Mouse (Mus musculus) CH12.LX (cell line): ENCODE measurements around the gene Tmem214. TPM values are rescaled to one million over a fixed set of nuclear protein-coding genes. Genes with fewer than 3 reads are reported as not detected.

ENCODE experiments used
- DNase-seq: peaks from one replicate; pipeline ENCODE4 v3.0.0-alpha.2; 2013; ENCODE audit errors: extremely low read depth
- H3K27ac ChIP-seq: 2 replicates; pipeline ENCODE4 v1.5.1; 2012; ENCODE audit warnings: low read depth, mild to moderate bottlenecking, control low read depth, moderate library complexity; ENCODE audit not compliant: insufficient read depth
- H3K27me3 ChIP-seq: replicated peaks from 2 replicates; pipeline ENCODE3; 2012; ENCODE audit warnings: inconsistent platforms
- H3K36me3 ChIP-seq, 2 experiments: replicated peaks in 1 of 2; 2 replicates each; pipeline versions ENCODE3 to v1.6.1; 2012; ENCODE audit warnings: inconsistent platforms in 1 of 2, low read length in 1 of 2, mild to moderate bottlenecking in 1 of 2, mixed read lengths in 1 of 2, moderate library complexity in 1 of 2; ENCODE audit not compliant: control insufficient read depth in 1 of 2, insufficient read depth in 1 of 2
- H3K4me1 ChIP-seq, 2 experiments: 2 replicates each; pipeline ENCODE4 v1.6.1; 2012; ENCODE audit warnings: inconsistent platforms in 1 of 2, moderate library complexity in 1 of 2; ENCODE audit not compliant: insufficient read depth in 2 of 2, control insufficient read depth in 1 of 2
- H3K4me2 ChIP-seq: 2 replicates; pipeline ENCODE4 v1.6.1; 2012; ENCODE audit warnings: low read depth, mild to moderate bottlenecking, control low read depth; ENCODE audit not compliant: poor library complexity, insufficient read depth, severe bottlenecking
- H3K4me3 ChIP-seq, 3 experiments: fragments of 150-350 bp in 1 of 3; sonication (generic) in 1 of 3; replicated peaks in 1 of 3; 2 replicates each; pipeline versions ENCODE3 to v1.5.1; 2011 to 2012; ENCODE audit warnings: low read depth in 2 of 3, low read length in 2 of 3, mild to moderate bottlenecking in 2 of 3, moderate library complexity in 2 of 3, control low read depth in 1 of 3, improper control_type of control experiment in 1 of 3, inconsistent platforms in 1 of 3, mixed read lengths in 1 of 3; ENCODE audit not compliant: poor library complexity in 1 of 3
- H3K79me2 ChIP-seq: replicated peaks from 2 replicates; pipeline ENCODE4 v1.6.1; 2012; ENCODE audit warnings: mild to moderate bottlenecking, moderate library complexity; ENCODE audit not compliant: control insufficient read depth, poor library complexity, insufficient read depth, severe bottlenecking; ENCODE audit errors: extremely low read depth
- H3K9ac ChIP-seq: 2 replicates; pipeline ENCODE4 v1.6.1; 2012; ENCODE audit warnings: low read depth, mild to moderate bottlenecking, control low read depth, moderate library complexity; ENCODE audit not compliant: insufficient read depth
- H3K9me3 ChIP-seq: replicated peaks from 2 replicates; pipeline ENCODE3; 2012; ENCODE audit warnings: low read length, inconsistent platforms, mixed read lengths
- BHLHE40 ChIP-seq: IDR thresholded peaks from 2 replicates; pipeline ENCODE4 v1.6.1; 2011; ENCODE audit warnings: mild to moderate bottlenecking, low read depth, low read length, improper control_type of control experiment
- CHD1 ChIP-seq: IDR thresholded peaks from 2 replicates; pipeline ENCODE4 v1.6.1; 2012; ENCODE audit warnings: low read depth, low read length, improper control_type of control experiment, inconsistent platforms
- CHD2 ChIP-seq: IDR thresholded peaks from 2 replicates; pipeline ENCODE4 v1.6.1; 2011; ENCODE audit warnings: low read length, improper control_type of control experiment
- E2F4 ChIP-seq: IDR thresholded peaks from 2 replicates; pipeline ENCODE4 v1.6.1; 2011; ENCODE audit warnings: low read depth, low read length, improper control_type of control experiment; ENCODE audit not compliant: insufficient replicate concordance
- HCFC1 ChIP-seq: IDR thresholded peaks from 2 replicates; pipeline ENCODE4 v1.6.1; 2012; ENCODE audit warnings: low read depth, mild to moderate bottlenecking, inconsistent platforms, low read length, improper control_type of control experiment
- JUND ChIP-seq: conservative IDR thresholded peaks from 2 replicates; pipeline ENCODE4 v1.6.1; 2011; ENCODE audit warnings: low read depth, low read length, improper control_type of control experiment
- MAX ChIP-seq: IDR thresholded peaks from 2 replicates; pipeline ENCODE4 v1.6.1; 2011; ENCODE audit warnings: low read length, improper control_type of control experiment
- MAZ ChIP-seq: IDR thresholded peaks from 2 replicates; pipeline ENCODE4 v1.6.1; 2012; ENCODE audit warnings: low read depth, mild to moderate bottlenecking, inconsistent platforms, low read length, improper control_type of control experiment, moderate library complexity
- MEF2A ChIP-seq: IDR thresholded peaks from 2 replicates; pipeline ENCODE4 v1.6.1; 2014; ENCODE audit warnings: low read depth, mild to moderate bottlenecking, inconsistent platforms, low read length, improper control_type of control experiment, borderline replicate concordance
- MYC ChIP-seq: IDR thresholded peaks from 2 replicates; pipeline ENCODE4 v1.6.1; 2011; ENCODE audit warnings: low read depth, mild to moderate bottlenecking, improper control_type of control experiment, low read length
- NELFE ChIP-seq: IDR thresholded peaks from 2 replicates; pipeline ENCODE4 v1.6.1; 2011; ENCODE audit warnings: low read depth, low read length, improper control_type of control experiment
- PAX5 ChIP-seq: IDR thresholded peaks from 2 replicates; pipeline ENCODE4 v1.6.1; 2012; ENCODE audit warnings: low read length, inconsistent platforms, mixed read lengths
- POLR2A ChIP-seq: IDR thresholded peaks from 2 replicates; pipeline ENCODE4 v1.6.1; 2011; ENCODE audit warnings: low read depth, mild to moderate bottlenecking, improper control_type of control experiment, low read length
- SMC3 ChIP-seq: IDR thresholded peaks from 2 replicates; pipeline ENCODE4 v1.6.1; 2011; ENCODE audit warnings: low read depth, low read length, improper control_type of control experiment
- TBP ChIP-seq: conservative IDR thresholded peaks from 2 replicates; pipeline ENCODE4 v1.6.1; 2011; ENCODE audit warnings: low read depth, low read length, improper control_type of control experiment
- USF1 ChIP-seq: IDR thresholded peaks from 2 replicates; pipeline ENCODE4 v1.6.1; 2014; ENCODE audit warnings: low read depth, mild to moderate bottlenecking, inconsistent platforms, low read length, improper control_type of control experiment
- USF2 ChIP-seq: conservative IDR thresholded peaks from 2 replicates; pipeline ENCODE4 v1.6.1; 2011; ENCODE audit warnings: low read depth, low read length, improper control_type of control experiment
- ZC3H11A ChIP-seq: IDR thresholded peaks from 2 replicates; pipeline ENCODE4 v1.6.1; 2012; ENCODE audit warnings: low read depth, mild to moderate bottlenecking, inconsistent platforms, low read length, improper control_type of control experiment
- ZKSCAN1 ChIP-seq: IDR thresholded peaks from 2 replicates; pipeline ENCODE4 v1.6.1; 2012; ENCODE audit warnings: low read depth, inconsistent platforms, low read length, improper control_type of control experiment, borderline replicate concordance
- ZNF384 ChIP-seq: IDR thresholded peaks from 2 replicates; pipeline ENCODE4 v1.6.1; 2012; ENCODE audit warnings: low read depth, low read length, improper control_type of control experiment, inconsistent platforms
- dilution Hi-C: fragments of 300-500 bp; cut with MboI; formaldehyde crosslinking; loops from 2 replicates; pipeline ENCODE4 v1.14.3; 2020; ENCODE audit warnings: low sequenced_read_pairs; ENCODE audit not compliant: extremely low pct_unique_long_range_greater_than_20kb, extremely low pct_ligation_motif_present
- in situ Hi-C: fragments of 300-500 bp; cut with MboI; formaldehyde crosslinking; loops from 3 replicates; pipeline ENCODE4 v1.14.3; 2019; ENCODE audit warnings: low sequenced_read_pairs, low pct_ligation_motif_present, low pct_unique_long_range_greater_than_20kb, mixed read lengths
- polyA plus RNA-seq: library from polyadenylated mRNA; unstranded; fragments of >175 nt; gene quantifications from 2 replicates; pipeline ENCODE4 v1.2.1, GENCODE M21; 2012; ENCODE audit warnings: low read depth; ENCODE audit not compliant: insufficient read length
- total RNA-seq, 2 experiments: library from RNA; depleted of rRNA; stranded (reverse); fragments of 300-350 nt in 1 of 2; fragments of >200 nt in 1 of 2; gene quantifications; 2 replicates each; pipeline ENCODE4 v1.2.3; 2012 to 2014

The Tmem214 gene
- total and polyA plus RNA-seq, 3 experiments = 28.3 to 35.3 (median 31.9) TPM

- TF ChIP-seq CHD1 = 0 out of 2 replicates have a peak, but pooled peaks have one; percentile 57
- TF ChIP-seq MAZ = 0 out of 2 replicates have a peak, but pooled peaks have one; percentile 69
- TF ChIP-seq BHLHE40 = peak; percentile 20; the same call in 1 of the 2 replicates
- no peak for TF ChIP-seq USF1
- no peak; the same call in none of the 2 replicates for TF ChIP-seq MAX
- TF ChIP-seq ZNF384 = no peak
- no peak for TF ChIP-seq SMC3
- no peak for TF ChIP-seq USF2
- TF ChIP-seq MYC = 0 out of 2 replicates have a peak, but pooled peaks have one; percentile 45
- TF ChIP-seq POLR2A = peak; percentile 88
- TF ChIP-seq ZC3H11A = no peak
Observed at GRCm38 (mm10) chr5:30869405-30870130, 1.8 kb downstream of the Tmem214 start (continued).

- Histone ChIP-seq H3K4me1 (peaks cover 8 to 38% of the 10 kb centered on the region in 2 experiments), H3K9me3 (no peaks in the 10 kb centered on the region), H3K36me3 (peaks cover 40 to 44% of the 10 kb centered on the region in 2 experiments), H3K9ac (peak overlapping the region; percentile 79), H3K27ac (no peak overlapping the region), H3K4me2 (peak overlapping the region; percentile 97), H3K79me2 (peaks cover 9% of the 10 kb centered on the region), H3K27me3 (no peaks in the 10 kb centered on the region), H3K4me3 (peak overlapping the region; percentile 77 to 90 (median 77))
- TF ChIP-seq HCFC1 (no peak), JUND (no peak), CHD1 (no peak), ZKSCAN1 (no peak), TBP (no peak), PAX5 (no peak), CHD2 (no peak), MAZ (no peak), MYC (no peak), E2F4 (no peak), MEF2A (no peak), NELFE (no peak)
- in situ Hi-C loops (no loop called here), dilution Hi-C loops (no loop called here)
- DNase-seq = no peak
Observed at GRCm38 (mm10) chr5:30870131-30870406, 2.3 kb downstream of the Tmem214 start.
